Mouse (Mus musculus) lung, embryonic 16.5 days (tissue): ENCODE measurements around the gene Dpp8. TPM values are rescaled to one million over a fixed set of nuclear protein-coding genes. Genes with fewer than 3 reads are reported as not detected.
"Not testable (repeated sequence)": the region's sequence is repeated elsewhere in the genome, so short reads cannot be mapped to it uniquely, and the experiment has no call there.

Experiments
- ATAC-seq: fragments of 200-750 bp; cut with Nextera tagmentation; 2 replicates; pipeline ENCODE4 v1.8.0; 2017; ENCODE audit warnings: low read depth, mild to moderate bottlenecking, moderate library complexity
- H3K27ac ChIP-seq: fragments of 300-500 bp; sonication (generic); 2 replicates; pipeline ENCODE4 v1.5.1; 2014; ENCODE audit warnings: mild to moderate bottlenecking, control low read depth, low read length
- H3K27me3 ChIP-seq: fragments of 300-500 bp; sonication (generic); 2 replicates; pipeline ENCODE4 v1.6.1; 2014; ENCODE audit warnings: low read depth, low read length, mixed read lengths; ENCODE audit not compliant: control insufficient read depth, insufficient read depth
- H3K36me3 ChIP-seq: fragments of 300-500 bp; sonication (generic); 2 replicates; pipeline ENCODE4 v1.6.1; 2014; ENCODE audit warnings: low read length; ENCODE audit not compliant: control insufficient read depth, insufficient read depth
- H3K4me1 ChIP-seq: fragments of 300-500 bp; sonication (generic); replicated peaks from 2 replicates; pipeline ENCODE4 v1.6.1; 2014; ENCODE audit warnings: low read length, mixed read lengths; ENCODE audit not compliant: control insufficient read depth, insufficient read depth
- H3K4me2 ChIP-seq: fragments of 300-500 bp; sonication (generic); 2 replicates; pipeline ENCODE4 v1.6.1; 2014; ENCODE audit warnings: low read depth, low read length, control low read depth
- H3K4me3 ChIP-seq: fragments of 300-500 bp; sonication (generic); 2 replicates; pipeline ENCODE4 v1.5.1; 2014; ENCODE audit warnings: mild to moderate bottlenecking, low read length, control low read depth
- H3K9ac ChIP-seq: fragments of 300-500 bp; sonication (generic); 2 replicates; pipeline ENCODE4 v1.6.1; 2014; ENCODE audit warnings: low read length, control low read depth
- H3K9me3 ChIP-seq: fragments of 300-500 bp; sonication (generic); 2 replicates; pipeline ENCODE4 v1.6.1; 2016; ENCODE audit warnings: low read length; ENCODE audit not compliant: control insufficient read depth
- WGBS: fragments of 180-500 bp; shearing (Covaris S2); extraction: QIAGEN DNeasy Blood & Tissue Kit; methylation state at CpG from one replicate; pipeline ENCODE4 v1.1.7; 2014; 5-methylcytosine and 5-hydroxymethylcytosine counted together
- polyA plus RNA-seq: library from polyadenylated mRNA; unstranded; fragments of >200 nt; fragmentation: Nextera tagmentation; extraction: Ambion mirVana; gene quantifications from 2 replicates; pipeline ENCODE4 v1.2.1, GENCODE M21; 2015

Dpp8 gene
- polyA plus RNA-seq, 1 experiment from 2014 or later = 35.9 TPM

GRCm38 (mm10) chr9:65074855-65075493, 42.8 kb downstream of the Dpp8 start:
- H3K36me3 ChIP-seq = peaks cover 19% of the 10 kb centered on the region
- WGBS = 83% methylated on average over 6 of the region's 6 CpGs
- no peak overlapping the region for H3K4me3 ChIP-seq
- H3K27me3 ChIP-seq = no peaks in the 10 kb centered on the region
- no peak overlapping the region for H3K4me2 ChIP-seq
- no peaks in the 10 kb centered on the region for H3K4me1 ChIP-seq
- H3K9me3 ChIP-seq = no peaks in the 10 kb centered on the region
- H3K9ac ChIP-seq = no peak overlapping the region
- ATAC-seq = no peak
- H3K27ac ChIP-seq = no peak overlapping the region

GRCm38 (mm10) chr9:65077536-65077935, 45.3 kb downstream of the Dpp8 start:
- no peak overlapping the region for H3K9ac ChIP-seq
- H3K4me2 ChIP-seq = no peak overlapping the region
- H3K27ac ChIP-seq = no peak overlapping the region
- peaks cover 22% of the 10 kb centered on the region for H3K36me3 ChIP-seq
- 93% methylated on average over 5 of the region's 5 CpGs for WGBS
- no peaks in the 10 kb centered on the region for H3K9me3 ChIP-seq
- H3K4me1 ChIP-seq = no peaks in the 10 kb centered on the region
- no peaks in the 10 kb centered on the region for H3K27me3 ChIP-seq
- no peak overlapping the region for H3K4me3 ChIP-seq
- no peak for ATAC-seq

GRCm38 (mm10) chr9:65080141-65080540, 47.9 kb downstream of the Dpp8 start:
- not testable (repeated sequence) for H3K4me2 ChIP-seq, H3K9ac ChIP-seq, H3K9me3 ChIP-seq, H3K27me3 ChIP-seq, H3K27ac ChIP-seq, ATAC-seq, H3K4me3 ChIP-seq, H3K4me1 ChIP-seq
- WGBS = 93% methylated on average over 2 of the region's 2 CpGs
- H3K36me3 ChIP-seq = peaks cover 26% of the 10 kb centered on the region

- no peak overlapping the region for H3K4me2 ChIP-seq
- H3K4me1 ChIP-seq = no peaks in the 10 kb centered on the region
- H3K9ac ChIP-seq = no peak overlapping the region
- H3K9me3 ChIP-seq = no peaks in the 10 kb centered on the region
- H3K4me3 ChIP-seq = no peak overlapping the region
- no peaks in the 10 kb centered on the region for H3K27me3 ChIP-seq
- no peak overlapping the region for H3K27ac ChIP-seq
- peaks cover 21% of the 10 kb centered on the region for H3K36me3 ChIP-seq
- 87% methylated on average over 18 of the region's 18 CpGs for WGBS
- no peak for ATAC-seq
These were observed 51.0 kb downstream of the Dpp8 start for GRCm38 (mm10) chr9:65083075-65083765.

- H3K4me3 ChIP-seq = no peak overlapping the region
- H3K4me2 ChIP-seq = no peak overlapping the region
- H3K27me3 ChIP-seq = no peaks in the 10 kb centered on the region
- no peaks in the 10 kb centered on the region for H3K4me1 ChIP-seq
- no peaks in the 10 kb centered on the region for H3K9me3 ChIP-seq
- H3K36me3 ChIP-seq = peaks cover 16% of the 10 kb centered on the region
- 67% methylated on average over 7 of the region's 7 CpGs for WGBS
- H3K27ac ChIP-seq = no peak overlapping the region
- H3K9ac ChIP-seq = no peak overlapping the region
- no peak for ATAC-seq
These were observed 52.1 kb downstream of the Dpp8 start for GRCm38 (mm10) chr9:65084198-65084807.

- no peak for ATAC-seq
- Histone ChIP-seq H3K4me3 (no peak overlapping the region), H3K4me2 (no peak overlapping the region), H3K27me3 (no peaks in the 10 kb centered on the region), H3K36me3 (peaks cover 16% of the 10 kb centered on the region), H3K9ac (no peak overlapping the region), H3K4me1 (no peaks in the 10 kb centered on the region), H3K27ac (no peak overlapping the region), H3K9me3 (no peaks in the 10 kb centered on the region)
- 82% methylated on average over 1 of the region's 1 CpGs for WGBS
These were observed 53.1 kb downstream of the Dpp8 start for GRCm38 (mm10) chr9:65085270-65085669.

- H3K36me3 ChIP-seq = peaks cover 7% of the 10 kb centered on the region
- no peak overlapping the region for H3K4me2 ChIP-seq
- no peaks in the 10 kb centered on the region for H3K4me1 ChIP-seq
- H3K27ac ChIP-seq = no peak overlapping the region
- WGBS = 32% methylated on average over 1 of the region's 1 CpGs
- no peaks in the 10 kb centered on the region for H3K27me3 ChIP-seq
- no peaks in the 10 kb centered on the region for H3K9me3 ChIP-seq
- no peak for ATAC-seq
- H3K9ac ChIP-seq = no peak overlapping the region
- H3K4me3 ChIP-seq = no peak overlapping the region
These were observed 54.6 kb downstream of the Dpp8 start for GRCm38 (mm10) chr9:65086801-65087200.

- Histone ChIP-seq H3K27me3 (no peaks in the 10 kb centered on the region), H3K27ac (no peak overlapping the region), H3K9ac (no peak overlapping the region), H3K4me1 (no peaks in the 10 kb centered on the region), H3K4me2 (no peak overlapping the region), H3K4me3 (no peak overlapping the region), H3K9me3 (no peaks in the 10 kb centered on the region), H3K36me3 (peaks cover 7% of the 10 kb centered on the region)
- no peak for ATAC-seq
- WGBS = 25% methylated on average over 5 of the region's 5 CpGs
These were observed 55.3 kb downstream of the Dpp8 start for GRCm38 (mm10) chr9:65087490-65087889.

GRCm38 (mm10) chr9:65094237-65094636, 62.0 kb downstream of the Dpp8 start:
- peaks cover 6% of the 10 kb centered on the region; the same call in 1 of the 2 replicates for H3K4me1 ChIP-seq
- H3K4me2 ChIP-seq = peak overlapping the region; percentile 26; the same call in 1 of the 2 replicates
- no peaks in the 10 kb centered on the region for H3K9me3 ChIP-seq
- 0 out of 2 replicates have a peak overlapping the region, but pooled peaks have one; percentile 42 for H3K9ac ChIP-seq
- no peak overlapping the region for H3K27ac ChIP-seq
- no peak overlapping the region for H3K4me3 ChIP-seq
- ATAC-seq = peak; percentile 83
- whole genome bisulfite sequencing = 24% methylated on average over 6 of the region's 6 CpGs
- H3K36me3 ChIP-seq = no peaks in the 10 kb centered on the region
- no peaks in the 10 kb centered on the region for H3K27me3 ChIP-seq
